Mouse (Mus musculus): Measurements from ENCODE around the gene Ifitm7. TPM values are rescaled to one million over a fixed set of nuclear protein-coding genes. Genes with fewer than 3 reads are reported as not detected.
"Not testable (repeated sequence)": the region's sequence is repeated elsewhere in the genome, so short reads cannot be mapped to it uniquely, and the experiment has no call there.

The Ifitm7 gene
- total RNA-seq, 2 experiments from 2014 or later: not detected

GRCm38 (mm10) chr16:13983161-13983560 is 3.5 kb downstream of the Ifitm7 start:
- ATAC-seq (replicated peaks; ENCODE audit: low FRiP score, poor library complexity, severe bottlenecking): no peak

GRCm38 (mm10) chr16:13981726-13982125 is 5.0 kb downstream of the Ifitm7 start:
- ATAC-seq (replicated peaks; ENCODE audit: low FRiP score, poor library complexity, severe bottlenecking): not testable (repeated sequence)

GRCm38 (mm10) chr16:13977026-13977425 is 9.7 kb downstream of the Ifitm7 start:
- ATAC-seq (replicated peaks; ENCODE audit: low FRiP score, poor library complexity, severe bottlenecking): not testable (repeated sequence)

GRCm38 (mm10) chr16:13976358-13976896 is 10.3 kb downstream of the Ifitm7 start:
- ATAC-seq (replicated peaks; ENCODE audit: low FRiP score, poor library complexity, severe bottlenecking): not testable (repeated sequence)

- no peak for ATAC-seq (replicated peaks; ENCODE audit: low FRiP score, poor library complexity, severe bottlenecking)
Observed at GRCm38 (mm10) chr16:13972051-13972450, 14.6 kb downstream of the Ifitm7 start.

- no peak for ATAC-seq (replicated peaks; ENCODE audit: low FRiP score, poor library complexity, severe bottlenecking)
Observed at GRCm38 (mm10) chr16:13969096-13969495, 17.6 kb downstream of the Ifitm7 start.

GRCm38 (mm10) chr16:13962053-13962452 is 24.6 kb downstream of the Ifitm7 start:
- ATAC-seq (replicated peaks; ENCODE audit: low FRiP score, poor library complexity, severe bottlenecking): no peak

- no peak for ATAC-seq (replicated peaks; ENCODE audit: low FRiP score, poor library complexity, severe bottlenecking)
Observed at GRCm38 (mm10) chr16:13951245-13951644, 35.4 kb downstream of the Ifitm7 start.

GRCm38 (mm10) chr16:13946306-13946705 is 40.4 kb downstream of the Ifitm7 start:
- ATAC-seq (replicated peaks; ENCODE audit: low FRiP score, poor library complexity, severe bottlenecking): no peak

- ATAC-seq (replicated peaks; ENCODE audit: low FRiP score, poor library complexity, severe bottlenecking): no peak
Observed at GRCm38 (mm10) chr16:13945153-13945552, 41.5 kb downstream of the Ifitm7 start.

GRCm38 (mm10) chr16:13944752-13945151 is 41.9 kb downstream of the Ifitm7 start:
- no peak for ATAC-seq (replicated peaks; ENCODE audit: low FRiP score, poor library complexity, severe bottlenecking)

- no peak for ATAC-seq (replicated peaks; ENCODE audit: low FRiP score, poor library complexity, severe bottlenecking)
Observed at GRCm38 (mm10) chr16:13944178-13944577, 42.5 kb downstream of the Ifitm7 start.

GRCm38 (mm10) chr16:13940847-13941395 is 45.8 kb downstream of the Ifitm7 start:
- no peak for ATAC-seq (replicated peaks; ENCODE audit: low FRiP score, poor library complexity, severe bottlenecking)

GRCm38 (mm10) chr16:13940139-13940846 is 46.4 kb downstream of the Ifitm7 start:
- 0 out of 2 replicates have a peak, but pooled peaks have one; percentile 39 for ATAC-seq (replicated peaks; ENCODE audit: low FRiP score, poor library complexity, severe bottlenecking)

Other genes with a start within 250 kb of the Ifitm7 start
- gene Rrn3, start 206.2 kb downstream of the Ifitm7 start, total RNA-seq (2015; ENCODE audit: low replicate concordance): 7.6 and 8.4 TPM in 2 replicates
- gene Rrn3, start 206.2 kb downstream of the Ifitm7 start, total RNA-seq (2017; ENCODE audit: low replicate concordance): 8.7 and 10.0 TPM in 2 replicates
- gene Ntan1, start 168.0 kb downstream of the Ifitm7 start, total RNA-seq (2015; ENCODE audit: low replicate concordance): 22.0 and 25.6 TPM in 2 replicates
- 6.3 and 24.6 TPM in 2 replicates for gene Ntan1, start 168.0 kb downstream of the Ifitm7 start, total RNA-seq (2017; ENCODE audit: low replicate concordance)
- 21.6 and 41.1 TPM in 2 replicates for gene Pdxdc1, start 83.8 kb downstream of the Ifitm7 start, total RNA-seq (2015; ENCODE audit: low replicate concordance)
- 26.1 and 33.0 TPM in 2 replicates for gene Pdxdc1, start 83.8 kb downstream of the Ifitm7 start, total RNA-seq (2017; ENCODE audit: low replicate concordance)
- gene Mpv17l, start 83.7 kb downstream of the Ifitm7 start, total RNA-seq (2015; ENCODE audit: low replicate concordance): not detected in 2 replicates
- gene Mpv17l, start 83.7 kb downstream of the Ifitm7 start, total RNA-seq (2017; ENCODE audit: low replicate concordance): 1.2 TPM in 1 of 2 replicates, not detected in the other
- not detected in 2 replicates for gene 2900011O08Rik, start 284 bp downstream of the Ifitm7 start, total RNA-seq (2015; ENCODE audit: low replicate concordance)
- not detected in 2 replicates for gene 2900011O08Rik, start 284 bp downstream of the Ifitm7 start, total RNA-seq (2017; ENCODE audit: low replicate concordance)
- 258 and 271 TPM in 2 replicates for gene Nde1, start 176.4 kb upstream of the Ifitm7 start, total RNA-seq (2015; ENCODE audit: low replicate concordance)
- gene Nde1, start 176.4 kb upstream of the Ifitm7 start, total RNA-seq (2017; ENCODE audit: low replicate concordance): 377 and 447 TPM in 2 replicates
- gene Marf1, start 176.5 kb upstream of the Ifitm7 start, total RNA-seq (2015; ENCODE audit: low replicate concordance): 62.9 and 82.9 TPM in 2 replicates
- 53.7 and 56.2 TPM in 2 replicates for gene Marf1, start 176.5 kb upstream of the Ifitm7 start, total RNA-seq (2017; ENCODE audit: low replicate concordance)

All from erythroid progenitor cell, adult 5-6 weeks (primary cell).